ENCODE assay signal across 7 mouse cellular contexts in genomic region chr6:85069023-85069985, GRCm38 (mm10). TPM values are rescaled to one million over a fixed set of nuclear protein-coding genes. Genes with fewer than 3 reads are reported as not detected.
DNase-seq lines count a peak whose midpoint lies in the region; ATAC-seq and TF ChIP-seq lines count a peak whose summit lies in the region.

Gene Exoc6b (minus strand): TSS chr6:85069513.

- H3K27me3 ChIP-seq in intestine, postnatal 0 days (replicated peaks; ENCODE audit: control insufficient read depth, insufficient read depth, low read length): no peaks in the 10 kb centered on the region
- no peaks in the 10 kb centered on the region for H3K27me3 ChIP-seq in midbrain, embryonic 12.5 days
- no peaks in the 10 kb centered on the region for H3K27me3 ChIP-seq in small intestine, adult 2 months (ENCODE audit: control insufficient read depth, insufficient read depth, low read length)

- peaks cover 4% of the 10 kb centered on the region; the same call in 1 of the 2 replicates for H3K4me1 ChIP-seq in intestine, postnatal 0 days (replicated peaks; ENCODE audit: control insufficient read depth, insufficient read depth, low read length)
- H3K4me1 ChIP-seq in midbrain, embryonic 12.5 days: peaks cover 11% of the 10 kb centered on the region
- no peaks in the 10 kb centered on the region for H3K4me1 ChIP-seq in small intestine, adult 2 months (ENCODE audit: control insufficient read depth, insufficient read depth, insufficient read length, low read length)

- H3K36me3 ChIP-seq in intestine, postnatal 0 days (ENCODE audit: control insufficient read depth, insufficient read depth): no peaks in the 10 kb centered on the region
- no peaks in the 10 kb centered on the region for H3K36me3 ChIP-seq in midbrain, embryonic 12.5 days
- H3K36me3 ChIP-seq in small intestine, adult 2 months (ENCODE audit: control insufficient read depth, insufficient read depth, low read length): no peaks in the 10 kb centered on the region

- peak; percentile 95 for DNase-seq in adrenal gland, adult 2 months
- DNase-seq in embryo, embryonic 11.5 days (ENCODE audit: low read depth, low spot score): peak; percentile 75
- peak; percentile 75 to 89 for DNase-seq in gastrocnemius, postnatal 4 days (ENCODE audit: low spot score in 2 of 2)
- peak; percentile 85 for DNase-seq in left cerebral cortex, postnatal 4 days

- peak within 1 kb of the TSS; percentile 79 for H3K9ac ChIP-seq in intestine, postnatal 0 days (ENCODE audit: low read depth, low read length)
- peak within 1 kb of the TSS; percentile 81 for H3K9ac ChIP-seq in midbrain, embryonic 12.5 days (replicated peaks)

- H3K4me2 ChIP-seq in intestine, postnatal 0 days (replicated peaks; ENCODE audit: low read depth): peak within 1 kb of the TSS; percentile 93
- H3K4me2 ChIP-seq in midbrain, embryonic 12.5 days (replicated peaks): peak within 1 kb of the TSS; percentile 77

- H3K4me3 ChIP-seq in intestine, postnatal 0 days (ENCODE audit: low read depth, low read length): peak within 1 kb of the TSS; percentile 90
- H3K4me3 ChIP-seq in midbrain, embryonic 12.5 days: peak within 1 kb of the TSS; percentile 73
- peak within 1 kb of the TSS; percentile 96 for H3K4me3 ChIP-seq in small intestine, adult 2 months (ENCODE audit: low read depth, low read length)

- TF ChIP-seq POLR2A in small intestine, adult 2 months (IDR thresholded peaks at IDR 0.05; ENCODE audit: low read depth, low read length): peak; percentile 85

- under 1% methylated on average over 58 of the region's 63 CpGs for WGBS in intestine, postnatal 0 days
- WGBS in midbrain, embryonic 12.5 days: under 1% methylated on average over 63 of the region's 63 CpGs
- WGBS in small intestine, adult 2 months: under 1% methylated on average over 63 of the region's 63 CpGs

- intact Hi-C loops in left cerebral cortex, postnatal 4 days (cut with DNase I): no loop called here

- no peaks in the 10 kb centered on the region for H3K9me3 ChIP-seq in intestine, postnatal 0 days (ENCODE audit: control insufficient read depth)
- no peaks in the 10 kb centered on the region for H3K9me3 ChIP-seq in midbrain, embryonic 12.5 days

- peak; percentile 95 for ATAC-seq in intestine, postnatal 0 days
- peak; percentile 94 for ATAC-seq in midbrain, embryonic 12.5 days (ENCODE audit: low FRiP score, low read depth)

- peak; percentile 60 for TF ChIP-seq CTCF in intestine, postnatal 0 days (IDR thresholded peaks at IDR 0.05; ENCODE audit: low read depth)
- no peak for TF ChIP-seq CTCF in small intestine, adult 2 months (IDR thresholded peaks at IDR 0.05; ENCODE audit: extremely low read depth, insufficient read length, insufficient replicate concordance, low read depth, low read length)

- H3K27ac ChIP-seq in intestine, postnatal 0 days (ENCODE audit: low read depth, low read length): peak within 1 kb of the TSS; percentile 78
- H3K27ac ChIP-seq in midbrain, embryonic 12.5 days (replicated peaks): peak within 1 kb of the TSS; percentile 72
- H3K27ac ChIP-seq in small intestine, adult 2 months (ENCODE audit: insufficient read depth, low read depth, low read length): peak within 1 kb of the TSS; percentile 84

RNA-seq across cellular contexts. Expression of gene Exoc6b, which starts in this region (rescaled TPM):
- total RNA-seq in adrenal gland, adult 2 months (2021): 10 to 100 TPM; 42.8 to 45.1 TPM
- polyA plus RNA-seq in adrenal gland, adult 2 months (2012; rRNA removed): 5.8 and 7.4 TPM in 2 replicates
- total RNA-seq in gastrocnemius, postnatal 4 days (2021): 10 to 100 TPM; 24.1 to 27.3 TPM
- 6.7 and 8.6 TPM in 2 replicates for polyA plus RNA-seq in intestine, postnatal 0 days (2015; fragmentation: Nextera tagmentation; extraction: Ambion mirVana)
- 10 to 100 TPM; 90.8 to 95.3 TPM for total RNA-seq in left cerebral cortex, postnatal 4 days (2021)
- polyA plus RNA-seq in midbrain, embryonic 12.5 days (2016; fragmentation: Nextera tagmentation; extraction: Ambion mirVana): 47.7 and 48.9 TPM in 2 replicates
- polyA plus RNA-seq in small intestine, adult 2 months (2012; rRNA removed): 2.8 and 7.0 TPM in 2 replicates

Comparison
In these comparisons a context has a peak if more than half of its experiments do, and no peak if none do; other contexts are left out.
1. Peak in every context shown above with its lines: DNase-seq, ATAC-seq, H3K4me3 ChIP-seq and H3K27ac ChIP-seq.